Mouse (Mus musculus) hindbrain, embryonic 10.5 days (tissue): ENCODE data around the gene Adgrf3. TPM values are rescaled to one million over a fixed set of nuclear protein-coding genes. Genes with fewer than 3 reads are reported as not detected.

Experiments used
- DNase-seq: peaks from one replicate; pipeline ENCODE4 v3.0.0-alpha.2; 2017; ENCODE audit warnings: low spot score
- H3K27ac ChIP-seq: fragments of 300-500 bp; sonication (generic); 2 replicates; pipeline ENCODE4 v1.5.1; 2016; ENCODE audit warnings: mild to moderate bottlenecking, moderate library complexity
- H3K27me3 ChIP-seq: fragments of 300-500 bp; sonication (generic); 2 replicates; pipeline ENCODE4 v1.6.1; 2016; ENCODE audit warnings: mild to moderate bottlenecking; ENCODE audit not compliant: poor library complexity, insufficient read depth, severe bottlenecking
- H3K36me3 ChIP-seq: fragments of 300-500 bp; sonication (generic); 2 replicates; pipeline ENCODE4 v1.6.1; 2016; ENCODE audit warnings: mild to moderate bottlenecking, moderate library complexity
- H3K4me1 ChIP-seq: fragments of 300-500 bp; sonication (generic); replicated peaks from 2 replicates; pipeline ENCODE4 v1.6.1; 2016; ENCODE audit warnings: mild to moderate bottlenecking
- H3K4me3 ChIP-seq: fragments of 300-500 bp; sonication (generic); 2 replicates; pipeline ENCODE4 v1.5.1; 2016; ENCODE audit warnings: mild to moderate bottlenecking, moderate library complexity
- H3K9me3 ChIP-seq: fragments of 300-500 bp; sonication (generic); 2 replicates; pipeline ENCODE4 v1.6.1; 2016; ENCODE audit warnings: mild to moderate bottlenecking, moderate library complexity
- WGBS: fragments of 180-500 bp; shearing (Covaris S2); methylation state at CpG from one replicate; pipeline ENCODE4 v1.1.7; 2016; 5-methylcytosine and 5-hydroxymethylcytosine counted together
- polyA plus RNA-seq: library from polyadenylated mRNA; unstranded; fragments of >200 nt; fragmentation: Nextera tagmentation; extraction: Ambion mirVana; gene quantifications from 2 replicates; pipeline ENCODE4 v1.2.1, GENCODE M21; 2016

Adgrf3 gene
- polyA plus RNA-seq, 1 experiment from 2014 or later = not detected

DNA sequence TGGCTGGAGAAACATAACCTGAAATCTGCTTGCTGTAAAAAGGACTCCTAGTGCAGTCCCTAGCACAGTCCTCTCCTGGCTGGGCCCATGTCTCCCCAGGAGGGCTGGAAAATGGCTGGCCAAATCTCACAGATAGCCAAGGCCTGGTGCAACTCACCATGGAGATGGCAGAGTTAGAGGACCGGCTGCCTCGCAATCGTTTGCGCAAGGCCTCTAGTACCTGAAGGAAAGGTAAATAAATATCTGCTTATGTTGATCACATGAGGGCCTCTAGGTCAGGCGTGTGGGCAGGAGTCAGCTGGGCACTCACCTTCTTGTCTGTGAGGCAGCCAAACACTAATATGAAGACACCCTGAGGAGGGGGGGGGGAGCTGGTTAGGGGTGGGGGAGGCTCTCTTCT lies 10.2 kb downstream of the Adgrf3 start:
- no peak for DNase-seq
- no peaks in the 10 kb centered on the region for H3K36me3 ChIP-seq
- 93% methylated on average over 5 of the region's 5 CpGs for WGBS
- no peak overlapping the region for H3K27ac ChIP-seq
- no peaks in the 10 kb centered on the region for H3K9me3 ChIP-seq
- no peak overlapping the region for H3K4me3 ChIP-seq
- H3K27me3 ChIP-seq = no peaks in the 10 kb centered on the region
- no peaks in the 10 kb centered on the region for H3K4me1 ChIP-seq

DNA sequence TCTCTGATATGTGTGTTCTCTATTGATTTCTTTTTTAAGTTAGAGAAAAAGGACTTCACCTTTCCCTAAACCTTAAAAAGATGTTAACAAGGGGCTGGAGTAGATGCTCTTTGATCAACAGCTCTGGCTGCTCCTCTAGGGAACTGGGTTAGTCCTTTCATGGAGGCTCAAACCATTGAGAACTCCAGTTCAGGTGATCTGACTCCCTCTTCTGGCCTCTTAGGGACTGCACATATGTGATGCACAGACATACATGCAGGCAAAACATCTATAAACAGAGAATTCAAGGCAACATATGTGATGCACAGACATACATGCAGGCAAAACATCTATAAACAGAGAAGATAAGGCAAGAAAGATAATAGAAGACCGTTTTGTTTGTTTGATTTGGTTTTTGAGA lies 13.1 kb downstream of the Adgrf3 start:
- Histone ChIP-seq H3K27me3 (no peaks in the 10 kb centered on the region), H3K9me3 (no peaks in the 10 kb centered on the region), H3K27ac (no peak overlapping the region), H3K4me1 (no peaks in the 10 kb centered on the region), H3K36me3 (peaks cover 16% of the 10 kb centered on the region), H3K4me3 (no peak overlapping the region)
- no peak for DNase-seq
- 85% methylated on average over 1 of the region's 1 CpGs for WGBS

DNA sequence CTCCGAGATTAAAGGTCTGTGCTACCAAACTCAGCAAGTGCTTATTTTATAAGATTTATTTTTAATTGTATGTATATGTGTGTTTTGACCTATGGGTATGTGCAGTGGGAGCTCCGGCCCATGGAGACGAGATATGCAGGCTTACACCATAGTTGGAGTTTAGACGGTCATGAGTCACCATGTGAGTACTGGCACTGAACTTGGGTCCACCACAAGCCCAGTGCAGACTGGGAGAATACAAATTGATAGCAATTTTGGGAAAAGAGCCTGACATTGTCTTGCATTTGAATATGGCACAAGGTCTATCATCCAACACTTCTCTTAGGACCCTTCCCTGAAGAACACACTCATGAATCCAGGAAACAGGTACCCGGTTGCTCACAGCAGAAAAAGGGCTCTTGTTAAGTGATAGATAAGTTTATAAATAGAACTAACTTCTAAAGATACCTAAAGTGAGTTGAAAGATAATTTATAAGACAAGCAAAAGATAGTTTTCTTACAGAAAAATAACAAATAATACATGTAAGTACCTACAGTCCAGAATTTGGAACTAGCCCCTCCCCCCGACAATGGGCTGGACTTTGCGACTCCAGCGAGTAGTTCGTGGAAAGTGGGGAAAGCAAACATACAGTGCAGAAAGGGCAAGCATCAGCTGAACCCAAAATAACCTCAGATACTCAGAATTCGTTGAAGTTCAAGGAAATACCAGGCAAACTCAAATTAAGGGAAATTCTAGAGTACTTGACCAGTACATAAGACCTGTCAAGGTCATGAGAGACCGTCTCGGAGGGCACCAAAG lies 17.6 kb downstream of the Adgrf3 start:
- Histone ChIP-seq H3K4me1 (no peaks in the 10 kb centered on the region), H3K36me3 (peaks cover 47% of the 10 kb centered on the region), H3K4me3 (no peak overlapping the region), H3K9me3 (no peaks in the 10 kb centered on the region), H3K27me3 (no peaks in the 10 kb centered on the region), H3K27ac (no peak overlapping the region)
- WGBS = 93% methylated on average over 12 of the region's 12 CpGs
- DNase-seq = no peak

DNA sequence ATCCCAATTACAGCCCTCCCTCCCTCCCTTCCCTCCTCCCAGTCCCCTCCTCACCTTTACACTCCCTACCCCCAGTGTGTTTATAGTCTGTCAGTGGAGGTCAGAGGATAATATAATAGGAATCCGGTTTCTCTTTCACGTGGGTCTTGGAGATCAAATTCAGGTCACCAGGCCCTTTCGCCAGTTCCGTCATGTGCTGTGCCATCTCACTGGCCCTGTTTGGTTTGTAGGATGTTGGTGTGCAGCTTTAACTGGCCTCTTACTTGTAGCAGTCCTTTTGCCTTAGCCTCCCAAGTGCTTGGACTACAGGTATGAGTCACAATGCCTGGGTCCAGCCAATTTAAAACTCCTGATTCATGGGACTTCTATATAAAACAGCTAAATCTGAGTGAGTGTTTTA lies 29.7 kb downstream of the Adgrf3 start:
- WGBS = 64% methylated on average over 4 of the region's 4 CpGs
- Histone ChIP-seq H3K36me3 (peaks cover 75% of the 10 kb centered on the region), H3K27ac (no peak overlapping the region), H3K4me3 (no peak overlapping the region), H3K9me3 (no peaks in the 10 kb centered on the region), H3K4me1 (peaks cover 13% of the 10 kb centered on the region), H3K27me3 (no peaks in the 10 kb centered on the region)
- DNase-seq = no peak

DNA sequence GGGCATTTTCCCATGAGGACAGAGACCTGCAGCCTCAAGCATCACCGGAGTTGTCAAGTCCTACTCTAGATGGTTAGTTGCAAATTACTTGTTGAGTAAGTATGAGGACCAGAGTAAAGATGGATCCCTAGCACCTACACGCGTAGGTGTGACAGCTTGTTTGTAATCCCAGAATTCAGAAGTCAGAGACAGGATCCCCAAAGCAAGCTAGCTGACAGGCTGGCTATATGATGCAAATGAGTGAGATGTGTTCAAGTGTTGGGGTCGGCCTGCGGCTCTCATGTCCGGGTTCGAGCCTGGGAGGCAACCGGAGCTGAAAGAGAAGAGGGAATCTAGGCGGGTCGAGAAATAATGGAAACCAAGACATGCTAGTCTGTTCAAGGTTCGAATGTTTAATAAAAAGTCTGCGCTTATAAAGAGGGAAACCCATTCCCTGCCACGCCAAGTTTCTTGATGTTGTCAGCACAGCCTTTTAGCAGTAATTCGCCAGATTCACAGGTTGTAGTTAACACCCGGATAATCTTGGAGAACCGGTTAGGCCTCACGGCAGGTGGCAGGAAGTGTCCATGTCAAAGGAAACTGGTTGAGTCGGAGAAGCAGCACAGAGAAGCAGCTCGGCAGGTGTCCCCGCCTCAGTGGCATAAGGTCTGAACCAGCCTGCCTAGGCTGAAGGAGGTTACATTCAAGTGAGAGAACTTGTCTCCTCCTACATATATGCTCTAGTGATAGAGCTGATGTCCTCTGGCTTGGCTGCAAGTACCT lies 32.4 kb downstream of the Adgrf3 start:
- H3K4me3 ChIP-seq = no peak overlapping the region
- H3K27me3 ChIP-seq = no peaks in the 10 kb centered on the region
- no peaks in the 10 kb centered on the region for H3K9me3 ChIP-seq
- no peak for DNase-seq
- peaks cover 71% of the 10 kb centered on the region for H3K36me3 ChIP-seq
- H3K4me1 ChIP-seq = peaks cover 13% of the 10 kb centered on the region
- H3K27ac ChIP-seq = no peak overlapping the region
- 41% methylated on average over 20 of the region's 20 CpGs for WGBS

DNA sequence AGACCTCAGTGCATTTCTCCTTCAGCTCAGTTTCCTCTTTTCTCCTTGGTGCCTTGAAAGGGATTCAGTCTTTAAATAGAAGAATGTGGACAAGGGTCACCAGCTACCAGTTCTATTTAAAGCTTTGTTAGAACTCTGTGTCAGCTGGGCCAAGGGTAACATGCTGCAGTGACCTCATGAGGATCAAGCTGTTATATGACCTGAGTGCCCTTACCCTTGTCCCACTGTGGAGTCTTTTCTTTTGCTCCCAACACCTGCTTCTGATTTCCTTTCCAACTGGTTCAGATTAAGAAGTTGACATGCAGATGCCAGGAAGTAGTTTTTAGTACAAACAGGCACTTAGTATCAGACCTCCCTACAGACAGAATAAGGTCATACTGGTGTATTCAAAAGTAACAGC lies 33.4 kb downstream of the Adgrf3 start:
- peak; percentile 49 for DNase-seq
- peaks cover 63% of the 10 kb centered on the region for H3K36me3 ChIP-seq
- no peaks in the 10 kb centered on the region for H3K9me3 ChIP-seq

DNA sequence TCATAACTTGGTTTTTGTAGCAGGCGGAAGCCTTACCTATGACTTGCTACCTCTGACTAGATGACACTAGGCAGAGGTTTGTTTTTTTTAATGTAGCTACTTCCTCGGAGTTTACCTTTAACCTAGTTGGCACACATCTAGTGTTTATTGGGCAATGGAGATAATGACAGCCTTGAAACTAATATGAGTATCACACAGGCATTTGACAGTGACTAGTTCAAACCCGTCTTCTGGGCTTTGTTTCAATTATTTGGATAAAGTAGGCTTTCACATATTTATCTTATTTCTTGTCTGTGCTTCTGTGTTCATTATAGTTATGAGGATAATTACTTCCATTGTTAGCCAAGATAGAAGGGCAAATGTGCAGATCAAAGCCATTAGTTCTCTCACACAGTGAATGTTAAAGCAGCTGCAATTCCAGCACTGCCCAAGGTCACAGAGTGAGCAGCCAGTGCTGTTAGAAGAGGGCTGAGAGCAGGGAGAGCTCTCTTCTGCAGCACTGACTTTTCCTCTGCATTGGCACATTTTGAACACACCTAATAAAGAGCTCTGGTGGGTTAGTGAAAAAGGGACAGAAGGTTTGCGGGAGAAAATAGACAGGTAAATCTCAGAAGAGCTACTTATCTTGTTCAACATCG lies 35.1 kb downstream of the Adgrf3 start:
- Histone ChIP-seq H3K27ac (no peak overlapping the region), H3K4me1 (peaks cover 13% of the 10 kb centered on the region), H3K36me3 (peaks cover 46% of the 10 kb centered on the region), H3K9me3 (no peaks in the 10 kb centered on the region), H3K27me3 (no peaks in the 10 kb centered on the region), H3K4me3 (no peak overlapping the region)
- WGBS = 94% methylated on average over 5 of the region's 5 CpGs
- no peak for DNase-seq

More for the DNA sequence above, 33.4 kb downstream of the Adgrf3 start:
- Histone ChIP-seq H3K4me3 (no peak overlapping the region), H3K27ac (no peak overlapping the region), H3K4me1 (peaks cover 13% of the 10 kb centered on the region), H3K27me3 (no peaks in the 10 kb centered on the region)

DNA sequence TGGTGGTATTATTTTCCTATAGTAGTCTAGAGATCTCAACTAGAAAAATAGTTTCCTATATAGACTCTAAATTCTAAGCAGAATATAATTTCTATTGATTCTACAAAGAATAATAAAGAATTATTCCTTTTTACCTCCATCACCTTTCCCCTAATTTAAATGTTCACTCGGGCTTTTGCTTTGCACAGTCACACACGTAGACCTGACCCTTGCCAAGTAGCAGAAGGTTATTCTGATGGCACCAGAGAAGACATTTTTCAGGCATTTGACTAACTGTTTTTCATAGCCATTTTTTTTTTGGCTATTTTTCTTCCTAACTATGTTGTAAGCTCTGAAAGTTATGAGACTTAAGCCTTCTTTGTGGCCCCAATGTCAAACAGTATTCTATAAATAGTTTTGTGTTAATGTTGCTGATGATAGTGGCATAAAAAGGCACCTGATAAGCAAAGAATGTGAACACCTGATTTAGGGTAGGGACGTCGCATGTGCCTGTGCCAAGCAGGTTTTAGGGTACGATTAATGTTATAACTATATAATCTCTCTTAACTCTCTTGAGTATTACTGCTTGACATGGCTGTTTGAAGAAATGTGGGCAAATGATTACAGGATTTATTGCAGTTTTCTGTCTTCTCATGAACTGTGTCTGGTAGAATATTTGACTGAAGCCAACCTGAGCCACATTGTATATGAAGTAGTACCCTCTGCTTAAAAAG lies 40.1 kb downstream of the Adgrf3 start:
- Histone ChIP-seq H3K27me3 (no peaks in the 10 kb centered on the region), H3K9me3 (no peaks in the 10 kb centered on the region), H3K27ac (no peak overlapping the region), H3K36me3 (peaks cover 23% of the 10 kb centered on the region), H3K4me1 (no peaks in the 10 kb centered on the region), H3K4me3 (no peak overlapping the region)
- WGBS = 95% methylated on average over 5 of the region's 5 CpGs
- DNase-seq = no peak

DNA sequence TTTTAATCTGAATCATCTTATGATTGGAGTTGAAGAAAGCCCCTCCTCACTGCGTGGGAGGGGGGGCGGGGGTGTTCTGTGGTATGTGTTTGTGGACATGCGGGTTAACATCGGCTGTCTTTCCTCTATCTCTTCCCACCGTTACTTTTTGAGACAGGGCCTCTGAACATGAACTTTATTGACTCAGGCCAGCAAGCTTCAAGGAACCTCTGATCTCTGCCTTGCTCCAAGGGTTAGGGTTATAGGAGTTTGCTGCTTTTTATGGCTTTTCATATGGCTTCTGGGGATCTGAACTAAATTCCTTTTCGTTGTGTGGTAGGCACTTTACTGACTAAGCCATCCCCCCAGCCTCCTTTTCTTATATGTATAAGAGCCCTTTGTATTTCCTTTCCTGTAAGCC lies 43.2 kb downstream of the Adgrf3 start:
- Histone ChIP-seq H3K4me3 (no peak overlapping the region), H3K27me3 (no peaks in the 10 kb centered on the region), H3K9me3 (no peaks in the 10 kb centered on the region), H3K27ac (no peak overlapping the region), H3K36me3 (0 out of 2 replicates have a peak, but pooled peaks cover 4% of the 10 kb centered on the region), H3K4me1 (no peaks in the 10 kb centered on the region)
- DNase-seq = no peak
- WGBS = 88% methylated on average over 6 of the region's 6 CpGs

DNA sequence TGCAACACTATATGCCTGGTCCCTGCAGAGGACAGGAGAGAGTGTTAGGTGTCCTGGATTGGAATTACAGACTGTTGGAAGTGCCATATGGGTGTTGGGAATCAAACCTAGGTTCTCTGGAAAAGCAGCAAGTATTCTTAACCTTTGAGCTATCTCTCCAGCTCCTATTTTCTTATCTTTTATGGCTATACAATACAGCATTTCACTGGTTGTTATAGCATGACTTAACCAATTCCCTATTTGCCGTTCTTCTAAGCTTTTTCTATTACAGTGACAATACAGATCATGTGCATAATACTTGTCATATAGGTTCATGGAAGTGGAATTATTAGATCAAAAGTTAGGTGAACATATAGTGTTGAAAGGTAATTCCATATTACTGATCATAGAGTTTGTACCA lies 43.7 kb downstream of the Adgrf3 start:
- Histone ChIP-seq H3K27me3 (no peaks in the 10 kb centered on the region), H3K27ac (no peak overlapping the region), H3K36me3 (0 out of 2 replicates have a peak, but pooled peaks cover 4% of the 10 kb centered on the region), H3K4me1 (no peaks in the 10 kb centered on the region), H3K9me3 (no peaks in the 10 kb centered on the region), H3K4me3 (no peak overlapping the region)
- 94% methylated on average over 1 of the region's 1 CpGs for WGBS
- no peak for DNase-seq

DNA sequence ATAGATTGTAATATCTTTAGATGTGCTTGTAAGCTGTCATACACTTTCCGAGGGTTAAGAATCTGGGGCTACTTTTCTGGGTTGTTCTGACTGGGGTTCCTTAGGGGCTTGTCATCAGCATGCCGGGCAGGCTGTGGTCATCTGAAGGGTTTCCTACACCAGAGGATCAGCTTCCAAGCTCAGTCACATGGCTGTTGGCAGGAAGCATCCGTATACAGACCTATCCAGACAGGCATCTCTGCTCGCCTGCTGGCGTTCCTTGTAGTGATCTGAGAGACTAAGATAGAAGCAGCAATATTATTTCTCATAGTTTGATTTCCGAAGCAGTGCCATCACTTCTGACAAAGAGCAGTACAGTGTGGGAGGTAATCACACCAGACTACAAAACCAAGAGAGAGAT lies 45.9 kb downstream of the Adgrf3 start:
- Histone ChIP-seq H3K27ac (no peak overlapping the region), H3K27me3 (no peaks in the 10 kb centered on the region), H3K4me3 (no peak overlapping the region), H3K9me3 (no peaks in the 10 kb centered on the region), H3K4me1 (peaks cover 9% of the 10 kb centered on the region), H3K36me3 (no peaks in the 10 kb centered on the region)
- WGBS = 92% methylated on average over 6 of the region's 6 CpGs
- no peak for DNase-seq

DNA sequence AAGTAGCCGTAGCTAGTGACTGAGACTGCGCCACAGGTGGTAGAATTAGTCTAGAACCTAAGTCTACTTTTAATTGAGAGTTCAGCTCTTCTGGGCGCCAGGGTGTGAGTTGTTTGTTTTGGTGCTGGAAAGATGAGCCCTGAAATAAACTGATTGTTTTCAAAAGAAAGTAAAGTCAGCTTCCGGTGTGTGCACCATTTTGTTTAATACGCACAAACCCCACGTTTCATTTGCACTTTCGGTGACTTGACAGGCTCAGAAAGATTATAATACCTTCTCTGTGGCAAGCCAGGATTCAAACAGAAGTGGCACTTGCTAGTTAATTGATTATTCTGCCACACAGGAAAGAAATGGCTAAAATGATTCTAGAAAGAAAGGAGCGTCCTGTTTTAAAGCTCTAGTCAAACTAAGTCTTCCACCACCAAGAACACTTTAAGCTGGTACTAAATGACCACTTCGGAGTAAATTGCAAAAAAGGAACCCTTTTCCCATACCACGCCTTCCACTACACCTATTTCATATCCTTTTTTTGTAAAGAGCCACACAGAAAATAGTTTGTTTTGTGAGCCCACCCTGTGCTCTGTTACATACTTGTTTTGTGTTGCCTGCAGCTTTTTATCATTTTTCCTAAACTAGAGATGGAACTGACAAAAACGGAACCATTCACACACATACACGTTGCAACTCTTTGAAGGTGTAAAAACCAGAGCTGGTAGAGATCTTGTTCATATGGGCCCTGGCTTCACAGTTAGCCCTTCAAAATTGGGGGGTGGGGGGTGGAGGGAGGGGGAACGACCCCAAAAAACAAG lies 49.5 kb downstream of the Adgrf3 start:
- H3K27me3 ChIP-seq = no peaks in the 10 kb centered on the region
- H3K4me1 ChIP-seq = peaks cover 13% of the 10 kb centered on the region
- WGBS = 48% methylated on average over 13 of the region's 13 CpGs
- no peaks in the 10 kb centered on the region for H3K9me3 ChIP-seq
- H3K27ac ChIP-seq = peak overlapping the region; percentile 99
- DNase-seq = no peak
- no peaks in the 10 kb centered on the region for H3K36me3 ChIP-seq
- peak overlapping the region; percentile 90 for H3K4me3 ChIP-seq
